Mouse (Mus musculus) erythroid progenitor cell, adult 5-6 weeks (primary cell): ENCODE data around the gene Cenpe. TPM values are rescaled to one million over a fixed set of nuclear protein-coding genes. Genes with fewer than 3 reads are reported as not detected.
A peak's percentile ranks its signal among the peaks of the same experiment; 100 is the strongest.
"Not testable (repeated sequence)": the region's sequence is repeated elsewhere in the genome, so short reads cannot be mapped to it uniquely, and the experiment has no call there.

ENCODE experiments used
- ATAC-seq: replicated peaks from 2 replicates; pipeline ENCODE4 v1.8.0; 2016; ENCODE audit warnings: moderate number of reproducible peaks, mild to moderate bottlenecking, moderate TSS enrichment, inconsistent platforms; ENCODE audit not compliant: poor library complexity, low FRiP score, severe bottlenecking
- total RNA-seq, 2 experiments: library from RNA; stranded (forward) in 1 of 2; stranded (reverse) in 1 of 2; fragments of 150-400 nt in 1 of 2; fragments of 186-747, 209-891 nt in 1 of 2; gene quantifications; 2 replicates each; pipeline versions ENCODE4 v1.2.3 to v1.2.4; 2015 to 2017; ENCODE audit warnings: low replicate concordance in 2 of 2

The Cenpe gene
- total RNA-seq (2015; ENCODE audit: low replicate concordance): 289 and 319 TPM in 2 replicates
- total RNA-seq (2017; ENCODE audit: low replicate concordance): 412 and 434 TPM in 2 replicates

- ATAC-seq: peak; percentile 88
These were observed at the start of gene Cenpe for GRCm38 (mm10) chr3:135211805-135212657. Gene Cenpe (plus strand): TSS chr3:135212537.

- no peak for ATAC-seq
These were observed 40.4 kb upstream of the Cenpe start for GRCm38 (mm10) chr3:135171898-135172446.

- no peak for ATAC-seq
These were observed 20.5 kb upstream of the Cenpe start for GRCm38 (mm10) chr3:135191861-135192260.

GRCm38 (mm10) chr3:135198051-135198450, 14.3 kb upstream of the Cenpe start:
- not testable (repeated sequence) for ATAC-seq

- ATAC-seq: no peak
These were observed 11.7 kb upstream of the Cenpe start for GRCm38 (mm10) chr3:135200409-135201303.

- no peak for ATAC-seq
These were observed 5.7 kb upstream of the Cenpe start for GRCm38 (mm10) chr3:135206621-135207020.

GRCm38 (mm10) chr3:135212658-135213350, 467 bp downstream of the Cenpe start:
- peak; percentile 69 for ATAC-seq

- ATAC-seq: no peak
These were observed 19.7 kb downstream of the Cenpe start for GRCm38 (mm10) chr3:135232058-135232457.

- no peak for ATAC-seq
These were observed 20.1 kb downstream of the Cenpe start for GRCm38 (mm10) chr3:135232462-135232861.

- no peak for ATAC-seq
These were observed 33.4 kb downstream of the Cenpe start for GRCm38 (mm10) chr3:135245733-135246132.

- no peak for ATAC-seq
These were observed 34.5 kb downstream of the Cenpe start for GRCm38 (mm10) chr3:135246828-135247227.

GRCm38 (mm10) chr3:135249104-135249503, 36.8 kb downstream of the Cenpe start:
- peak; percentile 85 for ATAC-seq

- ATAC-seq: no peak
These were observed 39.5 kb downstream of the Cenpe start for GRCm38 (mm10) chr3:135251825-135252224.

- no peak for ATAC-seq
These were observed 42.4 kb downstream of the Cenpe start for GRCm38 (mm10) chr3:135254784-135255183.

- ATAC-seq: no peak
These were observed 46.6 kb downstream of the Cenpe start for GRCm38 (mm10) chr3:135258919-135259318.

- no peak for ATAC-seq
These were observed 47.9 kb downstream of the Cenpe start for GRCm38 (mm10) chr3:135260233-135260632.

- ATAC-seq: no peak
These were observed 56.3 kb downstream of the Cenpe start for GRCm38 (mm10) chr3:135268616-135269015.

- ATAC-seq: no peak
These were observed 57.2 kb downstream of the Cenpe start for GRCm38 (mm10) chr3:135269391-135269990.

- no peak for ATAC-seq
These were observed 60.3 kb downstream of the Cenpe start for GRCm38 (mm10) chr3:135272627-135273026.
